Mouse (Mus musculus) kidney, adult 2 months (tissue): ENCODE data around the gene Epc2.

Experiments
- CTCF ChIP-seq: fragments of 200-500 bp; conservative IDR thresholded peaks from 2 replicates; pipeline ENCODE4 v1.5.1; 2011; ENCODE audit warnings: low read depth, mild to moderate bottlenecking, control low read depth, low read length, moderate library complexity, mixed read lengths; ENCODE audit not compliant: insufficient read depth, insufficient read length
- POLR2A ChIP-seq: fragments of 200-500 bp; IDR thresholded peaks from one replicate; pipeline ENCODE4 v1.6.1; 2011; ENCODE audit warnings: low read depth, low read length, control low read depth

- TF ChIP-seq CTCF, result no peak
- TF ChIP-seq POLR2A, result no peak
Observed at GRCm38 (mm10) chr2:49580585-49580984, 129.3 kb downstream of the Epc2 start.
